Mouse (Mus musculus) layer of hippocampus, adult 18-20 months (tissue): ENCODE data around the gene Mocs2. TPM values are rescaled to one million over a fixed set of nuclear protein-coding genes. Genes with fewer than 3 reads are reported as not detected.

ENCODE experiments used
- DNase-seq, 2 experiments: peaks; one replicate each; pipeline ENCODE4 v3.0.0; 2022; ENCODE audit warnings: low spot score in 2 of 2
- total RNA-seq, 2 experiments: library from RNA; stranded (reverse); gene quantifications; 2 replicates each; pipeline ENCODE4 v1.2.3; 2021

The Mocs2 gene
- total RNA-seq, 2 experiments from 2014 or later: 78.6 to 82.5 TPM

GRCm38 (mm10) chr13:114853152-114853551, 35.1 kb downstream of the Mocs2 start:
- no peak for DNase-seq

GRCm38 (mm10) chr13:114854023-114854422, 36.0 kb downstream of the Mocs2 start:
- no peak for DNase-seq

- no peak for DNase-seq
Measured at GRCm38 (mm10) chr13:114854428-114854827, 36.4 kb downstream of the Mocs2 start.

- no peak for DNase-seq
Measured at GRCm38 (mm10) chr13:114855573-114856268, 37.7 kb downstream of the Mocs2 start.

GRCm38 (mm10) chr13:114856269-114856627, 38.2 kb downstream of the Mocs2 start:
- DNase-seq: no peak

GRCm38 (mm10) chr13:114857525-114857924, 39.5 kb downstream of the Mocs2 start:
- DNase-seq: no peak

GRCm38 (mm10) chr13:114874738-114875137, 56.7 kb downstream of the Mocs2 start:
- DNase-seq: no peak

GRCm38 (mm10) chr13:114876005-114876520, 58.0 kb downstream of the Mocs2 start:
- no peak for DNase-seq

GRCm38 (mm10) chr13:114878667-114879066, 60.6 kb downstream of the Mocs2 start:
- DNase-seq: no peak

Other genes with a start within 250 kb of the Mocs2 start
- under 1 TPM; 0.10 to 0.56 TPM for gene Itga2, start 113.9 kb downstream of the Mocs2 start, total RNA-seq